Mouse (Mus musculus): ENCODE measurements around the gene Stard3. TPM values are rescaled to one million over a fixed set of nuclear protein-coding genes. Genes with fewer than 3 reads are reported as not detected.
A peak's percentile ranks its signal among the peaks of the same experiment; 100 is the strongest.

Gene Stard3
- total RNA-seq, 1 experiment from 2014 or later: 16.5 TPM

DNA sequence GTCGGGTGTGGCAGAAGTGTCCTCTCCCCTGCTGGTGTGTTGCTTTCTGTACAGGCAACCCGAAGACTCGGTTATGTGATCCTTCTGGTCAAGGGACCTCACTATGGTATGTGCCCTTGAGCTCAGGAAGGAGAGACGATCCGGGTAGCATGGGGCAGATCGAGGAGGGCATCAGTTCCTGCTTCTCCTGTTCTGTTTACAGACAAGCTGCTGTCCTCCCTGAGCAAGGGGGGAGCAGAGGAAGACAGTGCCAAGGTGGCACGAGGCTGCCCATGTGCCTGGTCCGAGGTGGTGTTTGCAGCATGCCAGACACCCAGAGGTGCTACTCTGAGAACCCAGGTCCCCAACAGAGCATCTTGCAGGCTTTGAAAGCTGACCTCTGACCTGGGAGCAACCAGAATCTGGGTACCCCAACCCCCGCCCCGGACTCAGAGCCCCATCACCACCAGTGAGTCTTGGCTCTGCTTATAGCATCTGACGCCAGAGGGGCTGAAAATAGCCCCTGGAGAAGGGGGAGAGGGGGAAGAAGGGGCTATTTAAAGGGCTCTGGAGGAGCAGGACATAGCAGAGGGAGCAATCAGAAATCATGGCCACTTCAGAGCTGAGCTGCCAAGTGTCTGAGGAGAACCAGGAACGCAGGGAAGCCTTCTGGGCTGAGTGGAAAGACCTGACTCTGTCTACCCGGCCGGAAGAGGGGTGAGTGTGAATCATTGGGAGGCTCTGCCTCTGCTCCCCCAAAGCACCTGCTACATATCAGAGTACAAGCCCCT is 25.3 kb downstream of the Stard3 start, which contains the start of gene Tcap:
Gene Tcap (plus strand): TSS at position 551 of the 770 bp plus-strand sequence.
- ATAC-seq (replicated peaks in 1 of 2; ENCODE audit: insufficient read depth in 1 of 2, low FRiP score in 2 of 2, low TSS enrichment in 1 of 2, low read depth in 1 of 2, poor library complexity in 2 of 2, severe bottlenecking in 2 of 2): no peak

DNA sequence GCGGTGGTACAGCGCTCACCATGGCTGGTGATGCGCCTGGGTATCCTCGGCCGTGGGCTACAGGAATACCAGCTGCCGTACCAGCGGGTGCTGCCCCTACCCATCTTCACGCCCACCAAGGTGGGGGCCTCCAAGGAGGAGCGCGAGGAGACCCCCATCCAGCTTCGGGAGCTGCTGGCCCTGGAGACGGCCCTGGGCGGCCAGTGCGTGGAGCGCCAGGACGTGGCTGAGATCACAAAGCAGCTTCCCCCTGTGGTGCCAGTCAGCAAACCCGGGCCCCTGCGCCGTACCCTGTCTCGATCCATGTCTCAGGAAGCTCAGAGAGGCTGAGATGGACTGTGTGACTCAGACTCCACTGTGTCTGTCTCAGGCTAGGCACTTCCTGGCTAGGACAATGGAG is 26.0 kb downstream of the Stard3 start:
- ATAC-seq (replicated peaks in 1 of 2; ENCODE audit: insufficient read depth in 1 of 2, low FRiP score in 2 of 2, low TSS enrichment in 1 of 2, low read depth in 1 of 2, poor library complexity in 2 of 2, severe bottlenecking in 2 of 2): no peak

GRCm38 (mm10) chr11:98384721-98385637 is 26.8 kb downstream of the Stard3 start:
- ATAC-seq (replicated peaks in 1 of 2; ENCODE audit: insufficient read depth in 1 of 2, low FRiP score in 2 of 2, low TSS enrichment in 1 of 2, low read depth in 1 of 2, poor library complexity in 2 of 2, severe bottlenecking in 2 of 2): no peak

DNA sequence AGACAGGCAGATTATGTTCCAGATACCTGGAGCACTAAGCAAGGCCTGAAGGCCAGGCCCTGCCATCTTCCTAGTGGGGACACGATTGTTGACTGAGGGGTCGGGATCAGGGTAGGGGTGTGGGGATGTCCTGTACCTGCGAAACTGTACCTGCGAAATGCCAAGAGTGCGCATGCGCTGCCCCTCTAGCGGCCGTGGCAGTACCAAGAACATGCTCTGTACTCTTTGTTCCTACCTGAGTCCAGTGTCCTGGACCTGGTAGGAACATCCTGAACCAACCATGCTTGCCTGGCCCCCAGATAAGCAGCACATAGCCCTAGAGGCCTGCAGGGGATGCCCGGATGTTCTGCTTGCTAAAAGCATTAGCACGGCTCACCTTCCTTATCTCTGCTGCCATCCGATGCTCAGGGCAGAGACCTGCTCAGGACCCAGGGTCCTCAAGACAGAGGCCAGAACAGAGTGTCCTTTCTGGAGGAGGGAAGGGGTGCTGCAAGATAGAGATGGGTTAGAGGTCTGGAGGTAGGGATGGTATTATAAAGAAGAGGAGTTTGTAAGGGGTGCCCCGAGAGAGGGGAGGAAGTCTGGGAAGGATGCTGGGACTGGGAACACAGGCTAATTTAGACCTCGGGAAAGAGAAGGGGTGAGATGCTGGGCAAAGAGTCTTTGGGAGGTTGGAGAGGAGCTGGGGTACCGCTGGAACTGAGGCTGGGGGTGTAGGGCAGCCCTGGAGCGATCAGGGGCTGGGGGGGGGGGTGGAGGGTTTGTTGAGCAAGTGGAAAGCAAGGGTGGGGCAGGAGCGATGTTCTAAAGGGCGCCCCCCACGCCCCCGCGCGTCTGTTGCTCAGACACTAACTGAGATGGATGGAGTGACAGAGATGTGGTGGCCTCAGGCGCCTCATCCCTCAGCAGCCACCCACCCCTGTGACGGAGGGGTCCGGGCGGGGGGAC is 27.7 kb downstream of the Stard3 start, which contains the start of gene Pnmt:
Gene Pnmt (plus strand): TSS at position 813 of the 948 bp plus-strand sequence.
- ATAC-seq (replicated peaks in 1 of 2; ENCODE audit: insufficient read depth in 1 of 2, low FRiP score in 2 of 2, low TSS enrichment in 1 of 2, low read depth in 1 of 2, poor library complexity in 2 of 2, severe bottlenecking in 2 of 2): no peak

DNA sequence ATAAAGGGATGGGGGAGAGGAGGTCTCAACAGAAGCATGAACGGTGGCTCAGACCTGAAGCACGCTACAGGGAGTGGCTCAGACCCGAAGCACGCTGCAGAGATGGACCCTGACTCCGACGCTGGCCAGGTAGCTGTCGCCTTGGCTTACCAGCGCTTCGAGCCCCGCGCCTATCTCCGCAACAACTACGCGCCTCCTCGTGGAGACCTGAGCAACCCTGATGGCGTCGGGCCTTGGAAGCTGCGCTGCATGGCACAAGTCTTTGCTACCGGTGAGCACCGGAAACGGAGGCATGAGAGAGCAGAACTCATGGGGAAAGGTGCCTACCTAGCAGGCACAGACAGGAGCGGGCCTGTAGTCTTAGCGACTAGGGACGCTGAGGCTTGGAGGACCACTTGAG is 28.4 kb downstream of the Stard3 start:
- ATAC-seq (replicated peaks in 1 of 2; ENCODE audit: insufficient read depth in 1 of 2, low FRiP score in 2 of 2, low TSS enrichment in 1 of 2, low read depth in 1 of 2, poor library complexity in 2 of 2, severe bottlenecking in 2 of 2): no peak

DNA sequence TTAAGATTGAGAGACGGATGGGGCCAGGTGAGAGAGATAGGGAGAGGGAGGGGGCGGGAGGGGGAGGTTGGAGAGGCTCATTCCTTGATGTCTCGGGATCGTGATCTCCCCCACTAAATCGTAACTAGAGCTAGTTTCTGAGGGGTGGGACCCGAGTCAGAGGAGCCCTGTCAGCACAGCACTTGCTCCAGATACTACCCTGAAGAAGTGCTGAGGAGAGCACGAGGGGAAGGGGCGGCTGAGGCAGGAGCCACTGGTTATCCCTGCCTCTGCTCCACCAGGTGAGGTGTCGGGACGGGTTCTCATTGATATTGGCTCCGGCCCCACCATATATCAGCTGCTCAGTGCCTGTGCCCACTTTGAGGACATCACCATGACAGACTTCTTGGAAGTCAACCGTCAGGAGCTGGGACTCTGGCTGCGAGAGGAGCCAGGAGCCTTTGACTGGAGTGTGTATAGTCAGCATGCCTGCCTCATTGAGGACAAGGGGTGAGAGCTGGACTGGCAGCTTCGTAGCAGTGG is 28.9 kb downstream of the Stard3 start:
- ATAC-seq (replicated peaks in 1 of 2; ENCODE audit: insufficient read depth in 1 of 2, low FRiP score in 2 of 2, low TSS enrichment in 1 of 2, low read depth in 1 of 2, poor library complexity in 2 of 2, severe bottlenecking in 2 of 2): no peak

DNA sequence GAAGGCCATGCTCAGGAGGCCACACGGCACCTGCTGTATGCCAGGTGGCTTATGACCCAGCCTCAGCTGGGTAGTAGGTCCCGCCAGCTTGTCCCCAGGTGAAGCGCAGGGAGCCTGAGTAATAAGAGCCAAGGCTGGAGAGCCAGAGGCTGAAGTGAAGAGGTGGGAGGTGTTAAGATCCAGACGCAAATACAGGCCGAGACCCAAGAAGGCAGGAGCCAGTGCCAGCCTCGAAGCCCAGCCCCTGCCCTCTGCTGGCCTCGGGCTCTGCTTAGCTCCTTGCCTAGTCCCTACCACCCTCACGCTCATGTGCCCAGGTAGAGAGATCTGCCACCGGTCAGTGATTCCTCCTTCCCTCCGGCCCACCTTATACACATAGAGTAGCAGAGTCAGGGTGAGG is 30.1 kb downstream of the Stard3 start:
- no peak for ATAC-seq (replicated peaks in 1 of 2; ENCODE audit: insufficient read depth in 1 of 2, low FRiP score in 2 of 2, low TSS enrichment in 1 of 2, low read depth in 1 of 2, poor library complexity in 2 of 2, severe bottlenecking in 2 of 2)

- peak; percentile 19 to 42; a peak in 1 of 4 replicates for ATAC-seq (replicated peaks in 1 of 2; ENCODE audit: insufficient read depth in 1 of 2, low FRiP score in 2 of 2, low TSS enrichment in 1 of 2, low read depth in 1 of 2, poor library complexity in 2 of 2, severe bottlenecking in 2 of 2)
These were observed 31.1 kb downstream of the Stard3 start for GRCm38 (mm10) chr11:98389221-98389780.

- ATAC-seq (replicated peaks in 1 of 2; ENCODE audit: insufficient read depth in 1 of 2, low FRiP score in 2 of 2, low TSS enrichment in 1 of 2, low read depth in 1 of 2, poor library complexity in 2 of 2, severe bottlenecking in 2 of 2): no peak
These were observed 32.0 kb downstream of the Stard3 start for GRCm38 (mm10) chr11:98390141-98390540.

DNA sequence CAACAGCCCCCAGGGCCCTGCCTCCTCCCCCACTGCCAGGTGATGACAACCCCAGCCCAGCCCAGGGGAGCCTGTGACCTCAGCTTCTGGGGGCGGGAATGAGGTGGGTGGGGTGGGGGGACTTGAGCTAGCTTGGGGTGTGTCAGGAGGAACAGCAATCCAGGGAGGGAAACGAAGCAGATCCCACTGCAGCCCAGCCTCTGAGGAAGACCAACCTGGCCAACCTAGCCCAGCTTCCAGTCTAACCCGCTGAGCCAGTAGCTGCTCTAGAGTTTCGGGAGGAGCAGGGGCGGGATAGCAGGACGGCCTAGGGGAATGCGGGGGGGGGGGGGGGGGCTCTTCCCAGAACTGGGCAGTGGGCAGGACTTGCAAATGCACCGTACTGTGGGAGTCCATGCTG is 33.9 kb downstream of the Stard3 start:
- ATAC-seq (replicated peaks in 1 of 2; ENCODE audit: insufficient read depth in 1 of 2, low FRiP score in 2 of 2, low TSS enrichment in 1 of 2, low read depth in 1 of 2, poor library complexity in 2 of 2, severe bottlenecking in 2 of 2): no peak

- peak; percentile 14 to 15; a peak in 2 of 4 replicates for ATAC-seq (replicated peaks in 1 of 2; ENCODE audit: insufficient read depth in 1 of 2, low FRiP score in 2 of 2, low TSS enrichment in 1 of 2, low read depth in 1 of 2, poor library complexity in 2 of 2, severe bottlenecking in 2 of 2)
These were observed 34.5 kb downstream of the Stard3 start for GRCm38 (mm10) chr11:98392645-98393044.

- peak; percentile 47 to 59 for ATAC-seq (replicated peaks in 1 of 2; ENCODE audit: insufficient read depth in 1 of 2, low FRiP score in 2 of 2, low TSS enrichment in 1 of 2, low read depth in 1 of 2, poor library complexity in 2 of 2, severe bottlenecking in 2 of 2)
These were observed 35.1 kb downstream of the Stard3 start for GRCm38 (mm10) chr11:98393317-98393716.

DNA sequence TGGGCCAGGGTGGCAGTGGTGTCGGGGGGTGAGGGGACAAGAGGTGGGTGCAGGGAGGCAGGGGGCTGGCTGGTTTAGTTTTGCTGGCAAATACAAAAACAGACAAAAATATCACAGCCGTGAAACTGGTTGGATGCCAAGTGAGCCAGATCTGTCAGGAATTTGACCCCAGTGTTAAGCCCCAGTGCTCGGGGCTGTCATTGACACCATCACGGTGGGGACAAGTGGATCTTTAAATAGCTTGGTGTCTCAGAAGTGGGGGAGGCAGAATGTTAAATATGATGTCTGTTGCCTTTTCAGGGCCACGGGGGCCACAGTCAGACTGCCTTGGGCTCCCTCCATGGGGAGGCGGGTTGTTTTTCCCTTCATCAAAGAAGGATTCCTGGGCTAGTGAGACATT is 36.1 kb downstream of the Stard3 start:
- no peak for ATAC-seq (replicated peaks in 1 of 2; ENCODE audit: insufficient read depth in 1 of 2, low FRiP score in 2 of 2, low TSS enrichment in 1 of 2, low read depth in 1 of 2, poor library complexity in 2 of 2, severe bottlenecking in 2 of 2)

GRCm38 (mm10) chr11:98395041-98395440 is 36.9 kb downstream of the Stard3 start:
- no peak for ATAC-seq (replicated peaks in 1 of 2; ENCODE audit: insufficient read depth in 1 of 2, low FRiP score in 2 of 2, low TSS enrichment in 1 of 2, low read depth in 1 of 2, poor library complexity in 2 of 2, severe bottlenecking in 2 of 2)

DNA sequence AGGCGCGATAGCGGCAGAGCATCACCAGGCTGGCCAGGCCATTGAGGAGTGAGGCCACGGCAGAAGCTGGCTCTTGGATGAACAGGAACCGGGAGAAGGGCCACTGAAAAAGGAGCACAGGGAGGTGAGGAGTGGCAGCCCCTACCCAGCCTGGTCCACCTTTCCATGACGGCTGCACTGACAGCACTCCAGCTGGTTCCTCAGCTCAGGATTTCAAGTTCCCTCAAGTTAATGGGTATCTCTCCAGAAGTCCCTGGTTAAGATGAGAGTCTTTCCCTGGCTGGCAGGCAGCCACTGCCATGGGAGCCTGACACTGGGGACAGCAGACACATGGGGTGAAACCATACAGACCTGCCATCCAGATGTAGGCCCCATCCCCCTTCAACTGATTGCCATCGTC is 39.8 kb downstream of the Stard3 start:
- ATAC-seq (replicated peaks in 1 of 2; ENCODE audit: insufficient read depth in 1 of 2, low FRiP score in 2 of 2, low TSS enrichment in 1 of 2, low read depth in 1 of 2, poor library complexity in 2 of 2, severe bottlenecking in 2 of 2): no peak

DNA sequence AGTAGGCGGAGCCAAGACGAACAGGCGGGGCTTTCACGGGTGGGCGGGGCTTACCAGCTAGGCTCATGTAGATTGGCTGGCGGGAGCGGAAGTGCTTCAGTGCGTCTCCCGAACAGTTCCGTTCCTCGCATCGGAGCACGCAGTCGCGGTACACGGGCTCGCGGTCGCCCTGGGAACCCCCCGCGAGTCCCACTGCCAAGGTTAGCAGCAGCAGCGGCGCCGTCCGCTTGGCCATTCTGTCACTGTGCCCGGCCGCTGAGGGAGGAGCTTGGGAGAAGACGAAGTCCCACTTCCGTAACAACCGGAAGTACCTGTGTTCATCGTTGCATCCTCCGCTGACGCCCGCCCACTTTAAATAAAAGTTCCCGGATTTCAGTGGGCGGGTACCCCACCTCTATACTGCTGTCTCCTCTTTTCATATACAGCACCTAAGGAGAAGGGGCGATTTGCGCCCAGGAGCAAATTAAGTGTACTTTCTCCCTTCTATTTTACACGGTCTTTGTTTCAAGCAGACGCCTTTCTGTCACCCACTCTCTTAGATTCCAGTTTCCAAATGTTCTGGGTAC is 42.1 kb downstream of the Stard3 start, which contains the start of gene Pgap3:
Gene Pgap3 (minus strand): TSS at position 330 of the 566 bp plus-strand sequence.
- peak; percentile 88 to 91 for ATAC-seq (replicated peaks in 1 of 2; ENCODE audit: insufficient read depth in 1 of 2, low FRiP score in 2 of 2, low TSS enrichment in 1 of 2, low read depth in 1 of 2, poor library complexity in 2 of 2, severe bottlenecking in 2 of 2)

All from hematopoietic stem cell, adult 5-6 weeks (primary cell).